Mouse (Mus musculus): ENCODE measurements around the gene Cfap73.

The Cfap73 gene

GRCm38 (mm10) chr5:120634131-120634530, at the start of gene Cfap73:
Gene Cfap73 (minus strand): TSS chr5:120634235.
- DNase-seq (ENCODE audit: low spot score) = no peak

GRCm38 (mm10) chr5:120682982-120683771, 49.1 kb upstream of the Cfap73 start:
- DNase-seq (ENCODE audit: low spot score) = no peak

- DNase-seq (ENCODE audit: low spot score) = no peak
Observed at GRCm38 (mm10) chr5:120680918-120681317, 46.9 kb upstream of the Cfap73 start.

- peak; percentile 98 for DNase-seq (ENCODE audit: low spot score)
Observed at GRCm38 (mm10) chr5:120679676-120680555, 45.9 kb upstream of the Cfap73 start.

GRCm38 (mm10) chr5:120677516-120677915, 43.5 kb upstream of the Cfap73 start:
- no peak for DNase-seq (ENCODE audit: low spot score)

- peak; percentile 51 for DNase-seq (ENCODE audit: low spot score)
Observed at GRCm38 (mm10) chr5:120674229-120675145, 40.5 kb upstream of the Cfap73 start.

- DNase-seq (ENCODE audit: low spot score) = peak; percentile 78
Observed at GRCm38 (mm10) chr5:120673626-120674025, 39.6 kb upstream of the Cfap73 start.

GRCm38 (mm10) chr5:120671865-120672264, 37.8 kb upstream of the Cfap73 start:
- DNase-seq (ENCODE audit: low spot score) = no peak

GRCm38 (mm10) chr5:120670132-120670531, 36.1 kb upstream of the Cfap73 start:
- DNase-seq (ENCODE audit: low spot score) = no peak

GRCm38 (mm10) chr5:120668761-120669160, 34.7 kb upstream of the Cfap73 start:
- DNase-seq (ENCODE audit: low spot score) = no peak

- no peak for DNase-seq (ENCODE audit: low spot score)
Observed at GRCm38 (mm10) chr5:120664888-120665287, 30.9 kb upstream of the Cfap73 start.

- DNase-seq (ENCODE audit: low spot score) = no peak
Observed at GRCm38 (mm10) chr5:120660816-120661215, 26.8 kb upstream of the Cfap73 start.

GRCm38 (mm10) chr5:120656281-120656751, 22.3 kb upstream of the Cfap73 start:
- DNase-seq (ENCODE audit: low spot score) = no peak

- no peak for DNase-seq (ENCODE audit: low spot score)
Observed at GRCm38 (mm10) chr5:120653873-120654272, 19.8 kb upstream of the Cfap73 start.

GRCm38 (mm10) chr5:120652915-120653701, 19.1 kb upstream of the Cfap73 start:
- no peak for DNase-seq (ENCODE audit: low spot score)

- DNase-seq (ENCODE audit: low spot score) = no peak
Observed at GRCm38 (mm10) chr5:120651230-120651629, 17.2 kb upstream of the Cfap73 start.

- no peak for DNase-seq (ENCODE audit: low spot score)
Observed at GRCm38 (mm10) chr5:120649938-120650337, 15.9 kb upstream of the Cfap73 start.

- DNase-seq (ENCODE audit: low spot score) = peak; percentile 20
Observed at GRCm38 (mm10) chr5:120649374-120649933, 15.4 kb upstream of the Cfap73 start.

GRCm38 (mm10) chr5:120648569-120649373, 14.7 kb upstream of the Cfap73 start, which contains the start of gene Rasal1:
Gene Rasal1 (plus strand): TSS chr5:120648812.
- DNase-seq (ENCODE audit: low spot score) = peak; percentile 50

All from embryo, embryonic 10.5 days (tissue).